Comparison of ENCODE assay signal across 9 mouse cellular contexts in the genomic region with DNA sequence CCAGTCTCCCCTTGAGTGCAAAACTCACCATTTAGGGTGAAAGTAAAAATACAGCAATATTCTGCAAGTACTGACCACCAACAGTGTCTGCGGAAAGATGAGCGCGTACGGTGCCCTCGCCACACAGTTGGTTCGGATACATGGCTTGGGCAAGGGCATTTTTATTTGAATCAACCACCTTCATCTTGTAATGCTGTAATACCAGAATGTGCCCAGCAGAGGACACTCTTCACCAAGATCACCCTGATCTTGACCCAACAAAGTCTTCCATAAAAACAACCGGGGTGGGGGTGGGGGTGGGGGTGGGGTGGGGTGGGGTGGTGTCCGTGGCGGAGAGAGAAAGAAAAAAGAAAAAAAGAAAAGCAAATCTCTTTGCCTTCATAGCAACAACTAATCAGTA.
DNase-seq lines count a peak whose midpoint lies in the region; ATAC-seq and TF ChIP-seq lines count a peak whose summit lies in the region.
"Had no signal": no experiment of that assay in that cellular context is flagged by ENCODE, and none has a peak within 500 bp of the region (broad histone marks: within the 10 kb centered on the region; RNA-seq: fewer than 3 reads in every experiment).

No protein-coding gene starts in this region.

- peak; percentile 60 for TF ChIP-seq CTCF in forebrain, postnatal 0 days (IDR thresholded peaks at IDR 0.05; ENCODE audit: low read depth)
- TF ChIP-seq CTCF in liver, embryonic 14.5 days (IDR thresholded peaks at IDR 0.05; ENCODE audit: low read depth), result peak; percentile 30; the same call in 1 of the 2 replicates

- H3K4me1 ChIP-seq in forebrain, postnatal 0 days (ENCODE audit: insufficient read depth), result no peaks in the 10 kb centered on the region
- H3K4me1 ChIP-seq in forebrain, embryonic 12.5 days, result no peaks in the 10 kb centered on the region
- no peaks in the 10 kb centered on the region for H3K4me1 ChIP-seq in liver, embryonic 14.5 days (replicated peaks; ENCODE audit: control insufficient read depth in 2 of 2, insufficient read depth in 2 of 2, low read length in 1 of 2)
- H3K4me1 ChIP-seq: liver, embryonic 15.5 days had no signal

- no peak overlapping the region for H3K27ac ChIP-seq in forebrain, postnatal 0 days (ENCODE audit: low read depth, low read length)
- no peak overlapping the region for H3K27ac ChIP-seq in forebrain, embryonic 12.5 days
- no peak overlapping the region for H3K27ac ChIP-seq in liver, embryonic 14.5 days
- H3K27ac ChIP-seq: liver, embryonic 15.5 days had no signal

- DNase-seq in forebrain, postnatal 0 days, result peak; percentile 11
- DNase-seq in liver, embryonic 14.5 days (ENCODE audit: low read depth in 3 of 3, low spot score in 3 of 3), result no peak
- no peak for DNase-seq in liver
- DNase-seq in adrenal gland, postnatal 25 days, result peak; percentile 5
- DNase-seq in heart, postnatal 10 days, result peak; percentile 36 to 68
- peak; percentile 11 for DNase-seq in retina, adult 2 months (ENCODE audit: low read depth, low spot score)
- no peak for DNase-seq in B cell, adult 2 months

- 57% methylated on average over 9 of the region's 9 CpGs for whole genome bisulfite sequencing in forebrain, postnatal 0 days
- 58% methylated on average over 9 of the region's 9 CpGs for WGBS in forebrain, embryonic 12.5 days
- 53% methylated on average over 9 of the region's 9 CpGs for WGBS in liver, embryonic 14.5 days (ENCODE audit: insufficient replicate concordance)

- H3K27me3 ChIP-seq in forebrain, postnatal 0 days (ENCODE audit: insufficient read depth, low read length), result no peaks in the 10 kb centered on the region
- H3K27me3 ChIP-seq in forebrain, embryonic 12.5 days, result no peaks in the 10 kb centered on the region
- no peaks in the 10 kb centered on the region for H3K27me3 ChIP-seq in liver, embryonic 14.5 days (ENCODE audit: control insufficient read depth, insufficient read depth, low read length)
- H3K27me3 ChIP-seq: liver, embryonic 15.5 days had no signal

- H3K9ac ChIP-seq in forebrain, postnatal 0 days, result no peak overlapping the region
- H3K9ac ChIP-seq in forebrain, embryonic 12.5 days, result no peak overlapping the region
- H3K9ac ChIP-seq in liver, embryonic 14.5 days (replicated peaks), result no peak overlapping the region
- H3K9ac ChIP-seq: liver, embryonic 15.5 days had no signal

- peaks cover 10% of the 10 kb centered on the region; the same call in 1 of the 2 replicates for H3K36me3 ChIP-seq in forebrain, postnatal 0 days (ENCODE audit: insufficient read depth)
- H3K36me3 ChIP-seq in forebrain, embryonic 12.5 days (replicated peaks), result no peaks in the 10 kb centered on the region
- no peaks in the 10 kb centered on the region for H3K36me3 ChIP-seq in liver, embryonic 14.5 days (replicated peaks; ENCODE audit: control insufficient read depth, insufficient read depth, low read depth)
- H3K36me3 ChIP-seq: liver, embryonic 15.5 days had no signal

- H3K4me2 ChIP-seq in forebrain, postnatal 0 days (ENCODE audit: low read depth), result no peak overlapping the region
- no peak overlapping the region for H3K4me2 ChIP-seq in forebrain, embryonic 12.5 days
- H3K4me2 ChIP-seq in liver, embryonic 14.5 days (ENCODE audit: low read depth), result no peak overlapping the region
- H3K4me2 ChIP-seq: liver, embryonic 15.5 days had no signal

- no peak for ATAC-seq in forebrain, postnatal 0 days
- no peak for ATAC-seq in forebrain, embryonic 12.5 days (ENCODE audit: low FRiP score)
- no peak for ATAC-seq in liver, embryonic 14.5 days (ENCODE audit: insufficient read depth)

- H3K4me3 ChIP-seq in forebrain, postnatal 0 days (ENCODE audit: low read depth, low read length), result no peak overlapping the region
- H3K4me3 ChIP-seq in forebrain, embryonic 12.5 days (replicated peaks), result no peak overlapping the region
- H3K4me3 ChIP-seq in liver, embryonic 14.5 days (ENCODE audit: insufficient read depth in 1 of 2, low read depth in 2 of 2, low read length in 2 of 2), result no peak overlapping the region
- H3K4me3 ChIP-seq: liver, embryonic 15.5 days had no signal

- no peaks in the 10 kb centered on the region for H3K9me3 ChIP-seq in forebrain, postnatal 0 days (ENCODE audit: low read length)
- no peaks in the 10 kb centered on the region for H3K9me3 ChIP-seq in forebrain, embryonic 12.5 days
- H3K9me3 ChIP-seq in liver, embryonic 14.5 days (ENCODE audit: control insufficient read depth, low read length), result no peaks in the 10 kb centered on the region
- H3K9me3 ChIP-seq: liver, embryonic 15.5 days had no signal

- TF ChIP-seq EP300 in liver, embryonic 14.5 days (IDR thresholded peaks at IDR 0.05; ENCODE audit: low read depth), result no peak

- intact Hi-C loops in heart, postnatal 10 days (cut with DNase I), result loop anchor here (2.0 to 5.0 kb wide), 3 partner anchors 174 to 569 kb away; no protein-coding TSS in a partner anchor

Comparison
In these comparisons a context has a peak if more than half of its experiments do, and no peak if none do; other contexts are left out.
1. DNase-seq: peak in forebrain, postnatal 0 days (single experiment), adrenal gland, postnatal 25 days (single experiment), heart, postnatal 10 days (2 of 2) and retina, adult 2 months (single experiment); none in liver, embryonic 14.5 days (0 of 3), liver (single experiment) and B cell, adult 2 months (0 of 2).